Mouse (Mus musculus): Measurements from ENCODE around the gene Tex21.

- TF ChIP-seq CTCF (IDR thresholded peaks at IDR 0.05; ENCODE audit: borderline replicate concordance, insufficient read depth, low read depth, low read length) (no peak), POLR2A (IDR thresholded peaks at IDR 0.05; ENCODE audit: borderline replicate concordance, insufficient read depth, low read length) (no peak)
These were observed 41.9 kb upstream of the Tex21 start for GRCm38 (mm10) chr12:76288494-76288893.
